Mouse (Mus musculus) MEL (cell line): ENCODE measurements around the gene Aco1. TPM values are rescaled to one million over a fixed set of nuclear protein-coding genes. Genes with fewer than 3 reads are reported as not detected.

Experiments used
- DNase-seq: peaks from one replicate; pipeline ENCODE4 v3.0.0; 2011; ENCODE audit warnings: low read depth, low spot score
- H3K27ac ChIP-seq: 2 replicates; pipeline ENCODE4 v1.5.1; 2012; ENCODE audit warnings: low read depth, mild to moderate bottlenecking, control low read depth, low read length, moderate library complexity; ENCODE audit not compliant: control insufficient read depth
- H3K27me3 ChIP-seq, 2 experiments: fragments of 150-350 bp in 1 of 2; sonication (generic) in 1 of 2; 2 replicates each; pipeline ENCODE4 v1.6.1; 2012; ENCODE audit warnings: low read length in 2 of 2, mild to moderate bottlenecking in 2 of 2, improper control_type of control experiment in 1 of 2, moderate library complexity in 1 of 2; ENCODE audit not compliant: insufficient read depth in 2 of 2, control insufficient read depth in 1 of 2
- H3K36me3 ChIP-seq, 2 experiments: 2 replicates each; pipeline ENCODE4 v1.6.1; 2012 to 2014; ENCODE audit warnings: low read length in 2 of 2, improper control_type of control experiment in 1 of 2, inconsistent platforms in 1 of 2, mild to moderate bottlenecking in 1 of 2; ENCODE audit not compliant: insufficient read depth in 2 of 2, control insufficient read depth in 1 of 2
- H3K4me1 ChIP-seq, 2 experiments: fragments of 150-350 bp in 1 of 2; sonication (generic) in 1 of 2; 2 replicates each; pipeline ENCODE4 v1.6.1; 2012; ENCODE audit warnings: low read length in 2 of 2, improper control_type of control experiment in 1 of 2, mild to moderate bottlenecking in 1 of 2; ENCODE audit not compliant: insufficient read depth in 2 of 2, control insufficient read depth in 1 of 2
- H3K4me3 ChIP-seq, 2 experiments: fragments of 150-350 bp in 1 of 2; sonication (generic) in 1 of 2; 2 replicates each; pipeline ENCODE4 v1.5.1; 2012; ENCODE audit warnings: low read depth in 2 of 2, low read length in 2 of 2, mild to moderate bottlenecking in 2 of 2, moderate library complexity in 2 of 2, control low read depth in 1 of 2, improper control_type of control experiment in 1 of 2; ENCODE audit not compliant: control insufficient read depth in 1 of 2, insufficient read depth in 1 of 2
- H3K79me2 ChIP-seq: 2 replicates; pipeline ENCODE4 v1.6.1; 2012; ENCODE audit warnings: mild to moderate bottlenecking, low read length, moderate library complexity; ENCODE audit not compliant: control insufficient read depth, poor library complexity, insufficient read depth
- H3K9ac ChIP-seq: 2 replicates; pipeline ENCODE4 v1.6.1; 2012; ENCODE audit warnings: low read depth, mild to moderate bottlenecking, control low read depth, low read length, moderate library complexity; ENCODE audit not compliant: control insufficient read depth, poor library complexity, severe bottlenecking
- H3K9me3 ChIP-seq: fragments of 150-350 bp; sonication (generic); replicated peaks from 2 replicates; pipeline ENCODE4 v1.6.1; 2012; ENCODE audit warnings: mild to moderate bottlenecking, low read length, improper control_type of control experiment, moderate library complexity; ENCODE audit not compliant: insufficient read depth
- CHD1 ChIP-seq: IDR thresholded peaks from 2 replicates; pipeline ENCODE4 v1.6.1; 2012; ENCODE audit warnings: low read depth, mild to moderate bottlenecking, inconsistent platforms, low read length, improper control_type of control experiment
- CHD2 ChIP-seq: IDR thresholded peaks from 2 replicates; pipeline ENCODE4 v1.6.1; 2011; ENCODE audit warnings: low read length, improper control_type of control experiment
- E2F4 ChIP-seq: IDR thresholded peaks from 2 replicates; pipeline ENCODE4 v1.6.1; 2011; ENCODE audit warnings: low read depth, low read length, improper control_type of control experiment, borderline replicate concordance
- ELF1 ChIP-seq: IDR thresholded peaks from 2 replicates; pipeline ENCODE4 v1.6.1; 2014; ENCODE audit warnings: low read depth, mild to moderate bottlenecking, inconsistent platforms, low read length, improper control_type of control experiment, moderate library complexity
- EP300 ChIP-seq, 2 experiments: IDR thresholded peaks; 2 replicates each; pipeline ENCODE4 v1.6.1; 2011; ENCODE audit warnings: improper control_type of control experiment in 2 of 2, low read length in 2 of 2, low read depth in 1 of 2, mild to moderate bottlenecking in 1 of 2
- GATA1 ChIP-seq: IDR thresholded peaks from 2 replicates; pipeline ENCODE4 v1.6.1; 2011; ENCODE audit warnings: low read depth, low read length, improper control_type of control experiment
- HCFC1 ChIP-seq: IDR thresholded peaks from 2 replicates; pipeline ENCODE4 v1.6.1; 2012; ENCODE audit warnings: low read depth, mild to moderate bottlenecking, inconsistent platforms, low read length, improper control_type of control experiment, moderate library complexity
- JUND ChIP-seq: IDR thresholded peaks from 2 replicates; pipeline ENCODE4 v1.6.1; 2011; ENCODE audit warnings: low read depth, mild to moderate bottlenecking, improper control_type of control experiment, low read length
- KAT2A ChIP-seq: conservative IDR thresholded peaks from 2 replicates; pipeline ENCODE4 v1.6.1; 2012; ENCODE audit warnings: low read depth, low read length, improper control_type of control experiment, inconsistent platforms
- MAFK ChIP-seq: IDR thresholded peaks from 2 replicates; pipeline ENCODE4 v1.6.1; 2011; ENCODE audit warnings: low read depth, mild to moderate bottlenecking, low read length, improper control_type of control experiment, borderline replicate concordance
- MAX ChIP-seq: IDR thresholded peaks from 2 replicates; pipeline ENCODE4 v1.6.1; 2011; ENCODE audit warnings: low read length, improper control_type of control experiment
- MAZ ChIP-seq: IDR thresholded peaks from 2 replicates; pipeline ENCODE4 v1.6.1; 2012; ENCODE audit warnings: low read depth, mild to moderate bottlenecking, inconsistent platforms, low read length, improper control_type of control experiment
- MYB ChIP-seq: IDR thresholded peaks from 2 replicates; pipeline ENCODE4 v1.6.1; 2011; ENCODE audit warnings: mild to moderate bottlenecking, low read depth, low read length, improper control_type of control experiment
- MYC ChIP-seq: IDR thresholded peaks from 2 replicates; pipeline ENCODE4 v1.6.1; 2011; ENCODE audit warnings: low read depth, mild to moderate bottlenecking, low read length, improper control_type of control experiment, moderate library complexity
- NRF1 ChIP-seq: IDR thresholded peaks from 2 replicates; pipeline ENCODE4 v1.6.1; 2014; ENCODE audit warnings: low read depth, mild to moderate bottlenecking, inconsistent platforms, low read length, improper control_type of control experiment, moderate library complexity; ENCODE audit not compliant: poor library complexity, insufficient read depth, severe bottlenecking
- POLR2A ChIP-seq, 2 experiments: IDR thresholded peaks; 2 replicates each; pipeline ENCODE4 v1.6.1; 2011 to 2012; ENCODE audit warnings: low read length in 2 of 2, mild to moderate bottlenecking in 2 of 2, control low read depth in 1 of 2, improper control_type of control experiment in 1 of 2, low read depth in 1 of 2, moderate library complexity in 1 of 2; ENCODE audit not compliant: control insufficient read depth in 1 of 2, insufficient read depth in 1 of 2, poor library complexity in 1 of 2
- POLR2AphosphoS5 ChIP-seq: IDR thresholded peaks from 2 replicates; pipeline ENCODE4 v1.6.1; 2012; ENCODE audit warnings: low read depth, borderline replicate concordance, mild to moderate bottlenecking, inconsistent platforms, low read length, moderate library complexity, mixed read lengths
- RCOR1 ChIP-seq: IDR thresholded peaks from 2 replicates; pipeline ENCODE4 v1.6.1; 2012; ENCODE audit warnings: low read depth, mild to moderate bottlenecking, inconsistent platforms, low read length, improper control_type of control experiment
- SIN3A ChIP-seq: IDR thresholded peaks from 2 replicates; pipeline ENCODE4 v1.6.1; 2012; ENCODE audit warnings: low read length, improper control_type of control experiment, inconsistent platforms
- TAL1 ChIP-seq: IDR thresholded peaks from 2 replicates; pipeline ENCODE4 v1.6.1; 2012; ENCODE audit warnings: mild to moderate bottlenecking, inconsistent platforms, low read length, moderate library complexity, mixed read lengths
- TCF12 ChIP-seq: IDR thresholded peaks from 2 replicates; pipeline ENCODE4 v1.6.1; 2014; ENCODE audit warnings: low read depth, mild to moderate bottlenecking, inconsistent platforms, low read length, improper control_type of control experiment, moderate library complexity
- USF1 ChIP-seq: IDR thresholded peaks from 2 replicates; pipeline ENCODE4 v1.6.1; 2014; ENCODE audit warnings: low read depth, mild to moderate bottlenecking, inconsistent platforms, low read length, improper control_type of control experiment, moderate library complexity
- ZC3H11A ChIP-seq: IDR thresholded peaks from 2 replicates; pipeline ENCODE4 v1.6.1; 2012; ENCODE audit warnings: low read depth, mild to moderate bottlenecking, inconsistent platforms, low read length, improper control_type of control experiment
- ZMIZ1 ChIP-seq: IDR thresholded peaks from 2 replicates; pipeline ENCODE4 v1.6.1; 2012; ENCODE audit warnings: low read depth, mild to moderate bottlenecking, inconsistent platforms, low read length, improper control_type of control experiment, moderate library complexity
- polyA plus RNA-seq, 2 experiments: library from polyadenylated mRNA; stranded (reverse) in 1 of 2; unstranded in 1 of 2; fragments of >175 nt in 1 of 2; fragments of >200 nt in 1 of 2; gene quantifications; 2 replicates each; pipeline versions ENCODE4 v1.2.1 to v1.2.4; 2012; ENCODE audit warnings: low replicate concordance in 2 of 2, low read depth in 1 of 2; ENCODE audit not compliant: insufficient read length in 2 of 2, insufficient read depth in 1 of 2, missing spikeins in 1 of 2
- total RNA-seq: library from RNA; depleted of rRNA; stranded (reverse); fragments of 300-350 nt; gene quantifications from 2 replicates; pipeline ENCODE4 v1.2.3, GENCODE M21; 2012

Gene Aco1
- total and polyA plus RNA-seq, 3 experiments = 28.7 to 33.6 TPM; not detected in 1

- H3K4me1 ChIP-seq = peaks cover 0 to 5% of the 10 kb centered on the region in 2 experiments; a peak in 2 of 4 replicates
- H3K27me3 ChIP-seq = no peaks in the 10 kb centered on the region
- peak within 1 kb of the TSS; percentile 65 for H3K9ac ChIP-seq
- H3K79me2 ChIP-seq = no peaks in the 10 kb centered on the region
- TF ChIP-seq ZC3H11A (no peak), NRF1 (no peak), MAZ (0 out of 2 replicates have a peak, but pooled peaks have one; percentile 1)
- H3K9me3 ChIP-seq = no peaks in the 10 kb centered on the region
- H3K27ac ChIP-seq = peak within 1 kb of the TSS; percentile 33
- DNase-seq = no peak
- peak within 1 kb of the TSS; percentile 77 to 91 for H3K4me3 ChIP-seq
- H3K36me3 ChIP-seq = peaks cover 0 to 7% of the 10 kb centered on the region in 2 experiments; a peak in 2 of 4 replicates
These were observed 96.8 kb downstream of the Aco1 start, which contains the start of gene Ddx58 for GRCm38 (mm10) chr4:40239409-40240271. TSS of gene Ddx58 (minus strand) at chr4:40239828.

- H3K27me3 ChIP-seq = no peaks in the 10 kb centered on the region
- H3K4me1 ChIP-seq = peaks cover 0 to 6% of the 10 kb centered on the region in 2 experiments; a peak in 2 of 4 replicates
- H3K9me3 ChIP-seq = no peaks in the 10 kb centered on the region
- peaks cover 0 to 10% of the 10 kb centered on the region in 2 experiments; a peak in 2 of 4 replicates for H3K36me3 ChIP-seq
- peak overlapping the region in 1 of 2 experiments; percentile 91; a peak in 1 of 4 replicates for H3K4me3 ChIP-seq
- no peaks in the 10 kb centered on the region for H3K79me2 ChIP-seq
- H3K27ac ChIP-seq = no peak overlapping the region
- TF ChIP-seq TAL1 = no peak
- TF ChIP-seq JUND = no peak
- no peak for TF ChIP-seq TCF12
- TF ChIP-seq CHD2 = no peak
- TF ChIP-seq KAT2A = no peak
- TF ChIP-seq ZMIZ1 = no peak
- TF ChIP-seq ZC3H11A = no peak
- TF ChIP-seq USF1 = no peak
- peak overlapping the region; percentile 51; the same call in 1 of the 2 replicates for H3K9ac ChIP-seq
- no peak for DNase-seq
These were observed 97.4 kb downstream of the Aco1 start for GRCm38 (mm10) chr4:40240272-40240744.

- Histone ChIP-seq H3K36me3 (peaks cover 0 to 10% of the 10 kb centered on the region in 2 experiments; a peak in 2 of 4 replicates), H3K9me3 (no peaks in the 10 kb centered on the region), H3K79me2 (no peaks in the 10 kb centered on the region), H3K4me1 (peaks cover 0 to 6% of the 10 kb centered on the region in 2 experiments; a peak in 2 of 4 replicates), H3K27ac (no peak overlapping the region), H3K27me3 (no peaks in the 10 kb centered on the region), H3K9ac (no peak overlapping the region), H3K4me3 (no peak overlapping the region)
- TF ChIP-seq MAX (no peak), NRF1 (no peak), ELF1 (no peak), GATA1 (no peak), ZMIZ1 (no peak), SIN3A (no peak), EP300 (IDR thresholded peaks at IDR 0.05; ENCODE audit: low read depth in 1 of 2, low read length in 2 of 2) (no peak), RCOR1 (no peak), MAFK (no peak), MYB (no peak), POLR2A (IDR thresholded peaks at IDR 0.05; ENCODE audit: control insufficient read depth in 1 of 2, insufficient read depth in 1 of 2, low read depth in 1 of 2, low read length in 2 of 2, poor library complexity in 1 of 2) (no peak), POLR2AphosphoS5 (no peak), HCFC1 (no peak), E2F4 (no peak), CHD1 (no peak), MYC (no peak)
- DNase-seq = no peak
These were observed 99.0 kb downstream of the Aco1 start for GRCm38 (mm10) chr4:40241928-40242327.
